ENCODE assay signal across 9 mouse cellular contexts in the genomic region with DNA sequence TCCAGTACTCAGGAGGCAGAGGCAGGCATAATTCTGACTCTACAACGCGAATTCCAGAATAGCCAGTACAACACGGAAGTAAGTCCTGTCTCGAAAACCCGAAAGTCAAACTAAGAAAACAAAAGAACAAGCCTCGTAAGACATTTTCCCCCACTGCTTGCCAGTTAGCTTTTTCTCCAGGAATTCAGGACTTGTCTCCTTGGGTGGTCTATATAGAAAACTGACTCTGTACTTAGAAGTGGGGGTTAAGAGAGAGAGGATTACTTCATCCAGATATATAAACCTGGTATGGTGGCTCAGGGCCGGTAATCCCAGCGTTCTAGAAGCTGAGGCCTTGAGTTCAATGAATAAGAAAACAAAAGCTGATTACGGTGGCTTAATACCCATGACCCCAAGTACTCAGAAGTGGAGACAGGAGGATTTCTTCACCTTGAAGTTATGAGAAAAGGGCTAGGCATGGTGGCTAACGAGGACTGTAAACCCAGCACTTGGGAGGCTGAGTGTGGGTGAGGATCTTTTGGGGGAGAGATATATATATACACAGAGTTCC. TPM values are rescaled to one million over a fixed set of nuclear protein-coding genes. Genes with fewer than 3 reads are reported as not detected.
DNase-seq lines count a peak whose midpoint lies in the region; ATAC-seq and TF ChIP-seq lines count a peak whose summit lies in the region.
"Had no signal": no experiment of that assay in that cellular context is flagged by ENCODE, and none has a peak within 500 bp of the region (broad histone marks: within the 10 kb centered on the region; RNA-seq: fewer than 3 reads in every experiment).

No protein-coding gene starts in this region.

- peak overlapping the region; percentile 64 to 98 for H3K4me3 ChIP-seq in heart, embryonic 14.5 days (ENCODE audit: control insufficient read depth in 1 of 2, insufficient read depth in 1 of 2, low read depth in 1 of 2, low read length in 2 of 2)
- H3K4me3 ChIP-seq in G1E (ENCODE audit: low read depth, low read length): peak overlapping the region; percentile 75
- H3K4me3 ChIP-seq in hindbrain, embryonic 11.5 days (ENCODE audit: low read depth, low read length): peak overlapping the region; percentile 50
- H3K4me3 ChIP-seq in midbrain, embryonic 12.5 days: peak overlapping the region; percentile 57

- intact Hi-C loops in heart, postnatal 14 days (cut with DNase I): loop anchor here (5.0 kb wide), 2 partner anchors 46 to 54 kb away; a partner anchor contains a TSS

- peak overlapping the region; percentile 83 for H3K9ac ChIP-seq in heart, embryonic 14.5 days (ENCODE audit: low read length)
- peak overlapping the region; percentile 65 for H3K9ac ChIP-seq in hindbrain, embryonic 11.5 days (ENCODE audit: low read depth, low read length)
- H3K9ac ChIP-seq in midbrain, embryonic 12.5 days (replicated peaks): peak overlapping the region; percentile 62; the same call in 1 of the 2 replicates

- no peak for TF ChIP-seq CTCF in G1E (IDR thresholded peaks at IDR 0.05; ENCODE audit: low read depth, low read length)

- DNase-seq in heart, postnatal 14 days: no peak
- DNase-seq in G1E (ENCODE audit: low spot score): no peak
- no peak for DNase-seq in hindbrain, embryonic 11.5 days (ENCODE audit: low spot score)
- no peak for DNase-seq in urinary bladder, postnatal 4 days (ENCODE audit: low spot score in 2 of 2)
- no peak for DNase-seq in urinary bladder, postnatal 36 days (ENCODE audit: low spot score in 2 of 2)
- DNase-seq in ovary, postnatal 10 days (ENCODE audit: low spot score): no peak

- no peaks in the 10 kb centered on the region for H3K36me3 ChIP-seq in heart, embryonic 14.5 days (ENCODE audit: control insufficient read depth, insufficient read depth, low read length)
- no peaks in the 10 kb centered on the region for H3K36me3 ChIP-seq in G1E (replicated peaks)
- H3K36me3 ChIP-seq in hindbrain, embryonic 11.5 days (ENCODE audit: control insufficient read depth, insufficient read depth, low read length): no peaks in the 10 kb centered on the region
- no peaks in the 10 kb centered on the region for H3K36me3 ChIP-seq in midbrain, embryonic 12.5 days

- no peaks in the 10 kb centered on the region for H3K9me3 ChIP-seq in heart, embryonic 14.5 days (ENCODE audit: control insufficient read depth, low read length)
- H3K9me3 ChIP-seq in G1E (replicated peaks): no peaks in the 10 kb centered on the region
- no peaks in the 10 kb centered on the region for H3K9me3 ChIP-seq in hindbrain, embryonic 11.5 days (ENCODE audit: control insufficient read depth, low read length)
- no peaks in the 10 kb centered on the region for H3K9me3 ChIP-seq in midbrain, embryonic 12.5 days

- no peak for ATAC-seq in heart, embryonic 14.5 days (ENCODE audit: insufficient number of reproducible peaks, insufficient read depth, low FRiP score, low read depth)
- no peak for ATAC-seq in G1E (ENCODE audit: extremely low read depth, insufficient number of reproducible peaks, low FRiP score, poor library complexity, severe bottlenecking)
- no peak for ATAC-seq in hindbrain, embryonic 11.5 days (ENCODE audit: low FRiP score)
- no peak for ATAC-seq in midbrain, embryonic 12.5 days (ENCODE audit: low FRiP score, low read depth)

- H3K4me2 ChIP-seq in heart, embryonic 14.5 days (ENCODE audit: low read length): peak overlapping the region; percentile 79
- H3K4me2 ChIP-seq in hindbrain, embryonic 11.5 days (replicated peaks; ENCODE audit: low read depth, low read length): peak overlapping the region; percentile 59
- peak overlapping the region; percentile 59 for H3K4me2 ChIP-seq in midbrain, embryonic 12.5 days (replicated peaks)

- H3K27ac ChIP-seq in heart, embryonic 14.5 days (replicated peaks in 1 of 2; ENCODE audit: control insufficient read depth in 1 of 2, insufficient read depth in 1 of 2, low read depth in 2 of 2, low read length in 2 of 2): peak overlapping the region; percentile 73 to 87
- no peak overlapping the region for H3K27ac ChIP-seq in hindbrain, embryonic 11.5 days (ENCODE audit: low read depth, low read length)
- H3K27ac ChIP-seq in midbrain, embryonic 12.5 days (replicated peaks): peak overlapping the region; percentile 70

- peaks cover 5 to 24% of the 10 kb centered on the region in 2 experiments for H3K4me1 ChIP-seq in heart, embryonic 14.5 days (ENCODE audit: control insufficient read depth in 2 of 2, insufficient read depth in 2 of 2, low read length in 2 of 2)
- peaks cover 29% of the 10 kb centered on the region for H3K4me1 ChIP-seq in G1E (ENCODE audit: insufficient read depth, low read depth, low read length)
- no peaks in the 10 kb centered on the region for H3K4me1 ChIP-seq in hindbrain, embryonic 11.5 days (replicated peaks; ENCODE audit: control insufficient read depth, insufficient read depth, low read length)
- H3K4me1 ChIP-seq in midbrain, embryonic 12.5 days: peaks cover 12% of the 10 kb centered on the region

- no peaks in the 10 kb centered on the region for H3K27me3 ChIP-seq in heart, embryonic 14.5 days (ENCODE audit: control insufficient read depth, insufficient read depth, low read length)
- H3K27me3 ChIP-seq in G1E (ENCODE audit: insufficient read depth, low read length): peaks cover 10% of the 10 kb centered on the region
- H3K27me3 ChIP-seq in hindbrain, embryonic 11.5 days (ENCODE audit: control insufficient read depth, insufficient read depth, low read length): no peaks in the 10 kb centered on the region
- no peaks in the 10 kb centered on the region; the same call in 1 of the 2 replicates for H3K27me3 ChIP-seq in midbrain, embryonic 12.5 days
- H3K27me3 ChIP-seq: Patski had no signal

- 45% methylated on average over 10 of the region's 10 CpGs for WGBS in heart, embryonic 14.5 days
- WGBS in hindbrain, embryonic 11.5 days: 52% methylated on average over 10 of the region's 10 CpGs
- 25% methylated on average over 10 of the region's 10 CpGs for WGBS in midbrain, embryonic 12.5 days

RNA-seq across cellular contexts. Expression of a gene that starts 3.4 kb away (rescaled TPM):
- 4.2 and 4.3 TPM in 2 replicates for polyA plus RNA-seq in heart, embryonic 14.5 days (2014; fragmentation: Nextera tagmentation; extraction: Ambion mirVana)
- 1 to 10 TPM; 3.1 to 4.2 TPM for total RNA-seq in heart, postnatal 14 days (2021)
- total RNA-seq in G1E (2014; fragmentation: Nextera tagmentation): 7.6 and 9.1 TPM in 2 replicates
- 34.4 and 40.1 TPM in 2 replicates for total RNA-seq in G1E (2017)
- 5.3 and 8.1 TPM in 2 replicates for polyA plus RNA-seq in G1E (2012)
- 2.5 and 2.9 TPM in 2 replicates for polyA plus RNA-seq in hindbrain, embryonic 11.5 days (2014; fragmentation: Nextera tagmentation; extraction: Ambion mirVana)
- 4.6 and 5.1 TPM in 2 replicates for polyA plus RNA-seq in midbrain, embryonic 12.5 days (2016; fragmentation: Nextera tagmentation; extraction: Ambion mirVana)

RNA-seq across cellular contexts. Expression of a gene that starts 10.2 kb away (rescaled TPM):
- polyA plus RNA-seq in heart, embryonic 14.5 days (2014; fragmentation: Nextera tagmentation; extraction: Ambion mirVana): 1.1 and 1.5 TPM in 2 replicates
- total RNA-seq in heart, postnatal 14 days (2021): 10 to 100 TPM; 22.9 to 27.0 TPM
- total RNA-seq in G1E (2014; fragmentation: Nextera tagmentation): 1.9 and 3.4 TPM in 2 replicates
- 7.5 and 10.4 TPM in 2 replicates for total RNA-seq in G1E (2017)
- 6.3 and 16.2 TPM in 2 replicates for polyA plus RNA-seq in G1E (2012)
- 1.1 TPM in 2 replicates for polyA plus RNA-seq in hindbrain, embryonic 11.5 days (2014; fragmentation: Nextera tagmentation; extraction: Ambion mirVana)
- 0.68 and 0.80 TPM in 2 replicates for polyA plus RNA-seq in midbrain, embryonic 12.5 days (2016; fragmentation: Nextera tagmentation; extraction: Ambion mirVana)

RNA-seq across cellular contexts. Expression of a gene that starts 22.2 kb away (rescaled TPM):
- polyA plus RNA-seq in heart, embryonic 14.5 days (2014; fragmentation: Nextera tagmentation; extraction: Ambion mirVana): 0.05 TPM in 1 of 2 replicates, not detected in the other
- total RNA-seq in heart, postnatal 14 days (2021): under 1 TPM in 1 of 2 experiments, not detected in 1; 0.05 TPM
- not detected in 2 replicates for total RNA-seq in G1E (2014; fragmentation: Nextera tagmentation)
- 0.06 and 0.22 TPM in 2 replicates for total RNA-seq in G1E (2017)
- polyA plus RNA-seq in G1E (2012): not detected in 2 replicates
- polyA plus RNA-seq in hindbrain, embryonic 11.5 days (2014; fragmentation: Nextera tagmentation; extraction: Ambion mirVana): 2.9 and 4.1 TPM in 2 replicates
- polyA plus RNA-seq in midbrain, embryonic 12.5 days (2016; fragmentation: Nextera tagmentation; extraction: Ambion mirVana): 3.3 and 4.7 TPM in 2 replicates

RNA-seq across cellular contexts. Expression of a gene that starts 39.6 kb away (rescaled TPM):
- 0.20 TPM in 1 of 2 replicates, not detected in the other for polyA plus RNA-seq in heart, embryonic 14.5 days (2014; fragmentation: Nextera tagmentation; extraction: Ambion mirVana)
- not detected for total RNA-seq in heart, postnatal 14 days (2021)
- not detected in 2 replicates for total RNA-seq in G1E (2014; fragmentation: Nextera tagmentation)
- not detected in 2 replicates for total RNA-seq in G1E (2017)
- not detected in 2 replicates for polyA plus RNA-seq in G1E (2012)
- polyA plus RNA-seq in hindbrain, embryonic 11.5 days (2014; fragmentation: Nextera tagmentation; extraction: Ambion mirVana): 0.11 TPM in 1 of 2 replicates, not detected in the other
- not detected in 2 replicates for polyA plus RNA-seq in midbrain, embryonic 12.5 days (2016; fragmentation: Nextera tagmentation; extraction: Ambion mirVana)
- polyA plus RNA-seq: Patski had no signal

RNA-seq across cellular contexts. Expression of a gene that starts 48.3 kb away (rescaled TPM):
- polyA plus RNA-seq in heart, embryonic 14.5 days (2014; fragmentation: Nextera tagmentation; extraction: Ambion mirVana): 2.1 and 3.1 TPM in 2 replicates
- 1 to 10 TPM; 9.4 to 9.6 TPM for total RNA-seq in heart, postnatal 14 days (2021)
- total RNA-seq in G1E (2014; fragmentation: Nextera tagmentation) (13.9 and 15.2 TPM in 2 replicates), G1E (2017) (1.6 and 1.8 TPM in 2 replicates)
- polyA plus RNA-seq in G1E (2012): 35.7 and 39.5 TPM in 2 replicates
- polyA plus RNA-seq in hindbrain, embryonic 11.5 days (2014; fragmentation: Nextera tagmentation; extraction: Ambion mirVana): 4.0 and 4.2 TPM in 2 replicates
- 4.7 and 4.9 TPM in 2 replicates for polyA plus RNA-seq in midbrain, embryonic 12.5 days (2016; fragmentation: Nextera tagmentation; extraction: Ambion mirVana)
